Mouse (Mus musculus): ENCODE results near the gene Msantd1.

Msantd1 gene

GRCm38 (mm10) chr5:34918785-34919184 is 11.0 kb downstream of the Msantd1 start:
- in situ Hi-C loops (cut with MboI; ENCODE audit: low pct_unique_long_range_greater_than_20kb in 1 of 2, low sequenced_read_pairs in 2 of 2, unreplicated experiment in 1 of 2), result no loop called here

DNA sequence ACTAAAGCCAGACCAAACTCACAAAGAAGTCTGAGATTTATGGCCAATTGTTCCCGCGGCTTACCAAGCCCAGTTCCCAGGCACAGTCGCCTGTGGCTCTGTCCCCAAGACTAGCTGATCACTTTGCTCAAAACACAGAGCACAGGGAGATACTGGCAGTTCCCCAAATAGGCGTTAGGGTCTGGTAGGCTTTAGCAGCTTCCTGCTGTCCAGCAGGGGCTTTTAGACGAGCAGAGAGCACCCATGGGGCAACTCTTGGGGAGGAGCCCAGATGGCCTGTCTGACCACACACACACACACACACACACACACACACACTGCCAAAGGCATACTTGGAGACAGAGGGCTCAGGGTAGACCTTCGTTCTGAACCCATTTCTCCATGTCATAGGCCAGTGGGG is 14.7 kb downstream of the Msantd1 start:
- in situ Hi-C loops (cut with MboI; ENCODE audit: low pct_unique_long_range_greater_than_20kb in 1 of 2, low sequenced_read_pairs in 2 of 2, unreplicated experiment in 1 of 2), result no loop called here

- in situ Hi-C loops (cut with MboI; ENCODE audit: low pct_unique_long_range_greater_than_20kb in 1 of 2, low sequenced_read_pairs in 2 of 2, unreplicated experiment in 1 of 2), result no loop called here
Measured at GRCm38 (mm10) chr5:34923920-34924319, 16.1 kb downstream of the Msantd1 start.

- in situ Hi-C loops (cut with MboI; ENCODE audit: low pct_unique_long_range_greater_than_20kb in 1 of 2, low sequenced_read_pairs in 2 of 2, unreplicated experiment in 1 of 2), result no loop called here
Measured at GRCm38 (mm10) chr5:34924519-34924918, 16.7 kb downstream of the Msantd1 start.

DNA sequence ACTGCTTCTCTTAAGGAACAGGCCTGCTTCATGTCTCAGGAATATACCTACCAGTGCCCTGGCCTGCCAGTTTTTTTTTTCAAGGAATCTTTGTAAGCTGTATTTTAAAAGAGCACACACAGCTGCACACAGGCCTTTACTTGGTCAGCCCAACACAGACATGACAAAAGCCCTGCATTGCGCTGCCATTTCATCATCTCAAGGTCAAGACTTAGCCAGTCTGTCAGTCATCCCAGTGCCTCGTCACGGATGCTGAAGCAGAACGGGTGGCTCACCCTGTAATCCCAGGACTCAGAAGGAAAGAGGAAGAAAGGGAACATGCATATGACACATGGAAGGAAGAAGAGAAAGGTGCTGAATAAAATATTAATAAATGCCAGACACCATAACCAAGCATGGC is 19.8 kb downstream of the Msantd1 start:
- in situ Hi-C loops (cut with MboI; ENCODE audit: low pct_unique_long_range_greater_than_20kb in 1 of 2, low sequenced_read_pairs in 2 of 2, unreplicated experiment in 1 of 2), result loop anchor here in 1 of 2 experiments (5.0 kb wide), 1 partner anchor 115 kb away; the partner anchor contains the start of gene Hgfac

- in situ Hi-C loops (cut with MboI; ENCODE audit: low pct_unique_long_range_greater_than_20kb in 1 of 2, low sequenced_read_pairs in 2 of 2, unreplicated experiment in 1 of 2), result loop anchor here in 1 of 2 experiments (5.0 kb wide), 1 partner anchor 112 kb away; the partner anchor contains the start of gene Hgfac
Measured at GRCm38 (mm10) chr5:34930151-34930975, 22.6 kb downstream of the Msantd1 start.

- in situ Hi-C loops (cut with MboI; ENCODE audit: low pct_unique_long_range_greater_than_20kb in 1 of 2, low sequenced_read_pairs in 2 of 2, unreplicated experiment in 1 of 2), result loop anchor here in 1 of 2 experiments (5.0 kb wide), 1 partner anchor 111 kb away; the partner anchor contains the start of gene Hgfac
Measured at GRCm38 (mm10) chr5:34931091-34931490, 23.3 kb downstream of the Msantd1 start.

DNA sequence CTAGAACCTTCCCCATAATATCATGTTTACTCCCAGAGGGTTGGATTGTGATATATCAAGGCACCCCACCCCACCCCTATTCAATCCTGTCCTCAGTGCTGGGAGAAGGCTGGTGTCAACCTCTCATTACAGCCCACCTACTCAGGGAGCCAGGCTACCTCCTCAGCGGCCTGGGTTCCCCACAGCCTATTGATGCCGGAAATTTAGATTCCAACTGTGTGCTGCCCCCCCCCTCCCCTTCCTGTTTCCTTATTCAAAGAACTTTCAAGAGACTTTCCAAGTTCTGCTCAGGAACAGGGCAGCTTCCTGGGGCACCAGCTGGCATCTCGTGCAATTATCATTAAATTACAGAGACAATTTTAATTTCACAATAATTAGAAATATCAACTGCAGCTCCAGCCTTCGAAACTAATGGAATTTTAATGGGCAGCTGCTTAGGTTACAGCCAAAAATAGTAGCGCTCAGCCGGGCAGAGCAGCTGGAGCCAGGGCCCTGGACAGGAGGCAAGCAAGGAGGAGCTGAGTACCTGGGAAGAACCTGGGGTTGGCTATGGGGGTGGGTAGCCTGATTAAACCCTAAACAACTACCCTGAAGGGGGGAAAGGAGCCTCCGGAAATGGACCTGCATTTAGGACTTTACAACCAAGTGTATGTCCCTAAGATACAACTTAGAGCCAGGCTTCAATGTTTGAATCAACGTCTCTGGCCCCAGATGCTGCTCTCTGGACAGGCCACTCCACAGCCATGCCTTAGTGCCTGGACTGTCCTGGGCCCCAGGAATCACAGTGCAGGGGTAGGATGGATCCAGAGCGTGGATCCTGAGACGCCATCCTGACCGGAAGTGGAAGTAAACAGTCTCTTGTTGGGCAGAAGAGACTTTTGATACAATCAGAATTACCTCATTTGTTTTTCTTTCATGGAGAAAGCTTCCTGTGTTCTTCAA is 24.0 kb downstream of the Msantd1 start:
- in situ Hi-C loops (cut with MboI; ENCODE audit: low pct_unique_long_range_greater_than_20kb in 1 of 2, low sequenced_read_pairs in 2 of 2, unreplicated experiment in 1 of 2), result loop anchor here in 1 of 2 experiments (5.0 kb wide), 1 partner anchor 111 kb away; the partner anchor contains the start of gene Hgfac

GRCm38 (mm10) chr5:34932458-34932806 is 24.6 kb downstream of the Msantd1 start:
- in situ Hi-C loops (cut with MboI; ENCODE audit: low pct_unique_long_range_greater_than_20kb in 1 of 2, low sequenced_read_pairs in 2 of 2, unreplicated experiment in 1 of 2), result loop anchor here in 1 of 2 experiments (5.0 kb wide), 1 partner anchor 110 kb away; the partner anchor contains the start of gene Hgfac

GRCm38 (mm10) chr5:34933461-34933860 is 25.6 kb downstream of the Msantd1 start:
- in situ Hi-C loops (cut with MboI; ENCODE audit: low pct_unique_long_range_greater_than_20kb in 1 of 2, low sequenced_read_pairs in 2 of 2, unreplicated experiment in 1 of 2), result loop anchor here in 1 of 2 experiments (5.0 kb wide), 1 partner anchor 109 kb away; the partner anchor contains the start of gene Hgfac

DNA sequence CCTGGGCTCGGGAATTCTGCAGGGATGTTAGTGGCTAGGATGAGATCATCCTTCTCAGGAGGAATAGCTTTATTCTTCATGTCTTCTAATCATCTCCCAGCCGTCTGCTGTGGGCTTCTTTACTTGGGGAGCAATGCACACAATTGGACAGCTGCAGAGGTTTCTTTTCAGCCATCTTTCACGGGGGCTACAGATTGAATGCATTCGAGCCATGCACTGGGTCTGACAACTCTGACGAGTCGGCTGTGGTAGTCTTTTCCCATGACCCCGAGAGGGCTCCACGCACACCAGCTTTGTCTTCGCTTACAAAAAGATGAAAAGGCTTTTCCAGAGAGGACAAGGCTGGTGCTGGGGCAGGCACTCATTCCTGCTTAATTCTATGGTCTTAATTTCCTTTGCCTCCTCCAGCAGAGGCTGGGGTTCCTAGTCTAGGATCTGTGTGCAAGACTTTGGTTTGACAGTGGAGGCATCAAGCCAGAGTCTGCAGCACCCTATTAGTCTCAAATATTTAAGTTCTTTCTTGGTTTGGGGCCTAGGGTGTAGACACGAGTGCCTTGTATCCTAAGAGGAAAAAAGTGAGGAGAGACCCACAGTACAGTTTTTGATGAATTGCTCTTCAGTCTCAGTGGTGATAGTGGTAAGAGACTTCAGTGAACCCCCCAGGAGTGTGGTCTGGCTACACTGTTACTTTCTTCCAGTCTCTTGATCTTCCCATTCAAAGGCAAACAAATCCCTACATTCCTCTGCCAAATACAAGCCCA is 34.1 kb downstream of the Msantd1 start:
- in situ Hi-C loops (cut with MboI; ENCODE audit: low pct_unique_long_range_greater_than_20kb in 1 of 2, low sequenced_read_pairs in 2 of 2, unreplicated experiment in 1 of 2), result no loop called here

DNA sequence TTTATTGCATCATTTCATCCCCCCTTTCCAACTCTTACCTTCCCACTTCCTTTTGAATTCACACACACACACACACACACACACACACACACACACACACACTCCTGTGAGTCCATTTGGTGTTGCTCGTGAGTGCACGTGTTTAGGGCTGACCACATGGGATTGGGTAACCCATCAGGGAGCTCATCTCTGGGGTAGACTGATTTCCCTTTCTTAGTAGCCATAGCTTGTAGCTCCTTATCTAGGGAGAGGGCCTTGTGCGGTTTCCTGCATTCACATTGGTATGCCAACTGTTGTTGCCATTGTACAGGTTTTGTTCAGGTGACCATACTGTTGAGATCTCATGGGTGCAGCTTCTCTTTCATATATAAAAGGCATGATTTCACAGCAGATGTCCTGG is 35.6 kb downstream of the Msantd1 start:
- in situ Hi-C loops (cut with MboI; ENCODE audit: low pct_unique_long_range_greater_than_20kb in 1 of 2, low sequenced_read_pairs in 2 of 2, unreplicated experiment in 1 of 2), result no loop called here

- in situ Hi-C loops (cut with MboI; ENCODE audit: low pct_unique_long_range_greater_than_20kb in 1 of 2, low sequenced_read_pairs in 2 of 2, unreplicated experiment in 1 of 2), result no loop called here
Measured at GRCm38 (mm10) chr5:34948861-34949760, 41.3 kb downstream of the Msantd1 start, which contains the start of gene Rgs12. Gene Rgs12, plus strand, starts transcription at chr5:34949445.

GRCm38 (mm10) chr5:34949769-34950211 is 42.0 kb downstream of the Msantd1 start:
- in situ Hi-C loops (cut with MboI; ENCODE audit: low pct_unique_long_range_greater_than_20kb in 1 of 2, low sequenced_read_pairs in 2 of 2, unreplicated experiment in 1 of 2), result no loop called here

DNA sequence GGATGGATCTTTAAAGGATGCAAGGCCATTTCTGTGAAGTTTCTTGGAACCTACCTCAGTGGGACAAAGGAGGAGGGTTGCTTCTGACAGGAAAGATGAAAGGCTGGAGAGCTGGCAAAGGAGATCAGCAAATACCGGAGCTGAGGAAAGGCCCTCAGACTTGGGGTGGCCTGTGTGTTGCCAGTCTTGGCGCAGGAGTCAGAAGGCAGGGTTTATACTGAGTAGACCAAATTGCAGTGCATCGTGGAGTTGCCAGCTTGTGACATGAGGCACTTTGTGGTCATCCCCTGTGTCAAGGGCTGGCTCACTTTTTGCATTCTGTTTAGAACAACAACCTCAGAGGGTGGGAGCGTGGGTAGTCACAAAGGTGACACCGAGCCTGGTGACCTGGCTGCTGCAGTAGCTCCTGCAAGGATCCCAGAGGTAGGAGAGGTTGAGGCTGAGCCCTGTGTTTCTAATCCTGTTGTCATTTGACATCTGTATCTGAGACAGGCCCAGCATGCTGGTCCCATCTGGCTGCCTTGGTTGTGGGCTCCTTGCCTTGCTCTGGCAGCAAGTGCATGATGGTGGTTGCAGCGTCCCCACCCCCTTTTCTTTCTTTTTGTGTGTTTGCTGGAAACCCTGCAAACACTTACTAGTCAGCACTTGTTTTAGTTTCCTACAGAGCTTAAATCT is 42.8 kb downstream of the Msantd1 start:
- in situ Hi-C loops (cut with MboI; ENCODE audit: low pct_unique_long_range_greater_than_20kb in 1 of 2, low sequenced_read_pairs in 2 of 2, unreplicated experiment in 1 of 2), result no loop called here

DNA sequence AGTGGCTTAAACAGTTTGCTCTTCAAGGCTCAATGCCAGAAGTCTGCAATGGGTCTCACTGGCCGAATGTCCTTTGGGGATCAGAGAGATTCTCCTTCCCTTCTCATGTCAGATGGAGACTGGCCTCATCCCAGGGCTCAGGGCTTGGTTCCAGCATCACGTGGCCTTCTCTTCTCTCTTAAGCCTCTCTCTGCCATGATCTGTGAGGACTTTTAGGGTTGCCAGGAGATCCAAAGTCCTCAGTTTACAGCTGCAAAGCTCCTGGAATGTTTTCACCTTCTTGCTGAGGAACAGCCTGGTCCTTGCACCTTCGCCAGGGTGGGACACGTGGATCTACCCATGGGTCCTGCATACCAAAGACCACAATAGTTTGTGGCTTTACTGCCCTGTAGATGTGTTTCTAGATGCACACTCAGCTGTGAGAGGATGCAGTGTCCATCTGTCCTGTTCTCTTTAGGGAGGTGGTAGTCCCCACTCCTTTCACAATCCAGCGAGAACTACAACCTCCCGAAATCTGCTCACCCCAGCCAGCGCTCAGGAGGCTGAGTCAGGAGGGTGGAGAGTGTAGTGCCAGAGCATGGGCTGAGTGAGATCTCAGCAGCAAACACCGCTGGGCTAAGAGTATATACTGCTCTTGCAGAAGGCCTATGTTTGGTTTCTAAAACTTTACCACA is 43.5 kb downstream of the Msantd1 start:
- in situ Hi-C loops (cut with MboI; ENCODE audit: low pct_unique_long_range_greater_than_20kb in 1 of 2, low sequenced_read_pairs in 2 of 2, unreplicated experiment in 1 of 2), result no loop called here
